Mouse (Mus musculus): ENCODE measurements around the gene Foxe3.
"Not testable (repeated sequence)": the region's sequence is repeated elsewhere in the genome, so short reads cannot be mapped to it uniquely, and the experiment has no call there.

Gene Foxe3

GRCm38 (mm10) chr4:114925917-114926312, at the start of gene Foxe3:
TSS of gene Foxe3 (minus strand) at chr4:114926013.
- DNase-seq, result no peak

DNA sequence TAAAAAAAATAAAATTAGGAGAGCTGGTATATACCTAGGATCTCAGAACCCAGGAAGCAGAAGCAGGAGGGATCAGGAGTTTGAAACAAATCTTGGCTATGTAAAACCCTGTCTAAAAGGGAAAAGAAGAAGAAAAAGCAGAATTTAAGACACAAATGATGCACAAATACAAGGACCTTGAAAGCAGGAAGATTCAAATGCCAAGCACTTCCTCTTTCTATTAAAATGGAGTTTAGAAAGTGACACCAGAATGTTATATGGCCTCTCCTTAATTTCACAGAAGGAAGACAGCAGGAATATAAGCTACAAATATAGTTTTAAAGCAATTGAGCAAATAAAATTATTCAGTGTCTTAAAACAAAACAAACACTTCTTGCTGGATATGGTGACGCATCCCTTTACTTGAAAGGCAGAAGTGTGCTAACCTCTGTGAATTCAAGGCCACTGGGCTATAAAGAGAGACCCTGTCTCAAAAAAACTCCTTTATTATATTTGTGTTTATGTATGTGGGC, 47.5 kb upstream of the Foxe3 start:
- DNase-seq, result no peak

GRCm38 (mm10) chr4:114970736-114971135, 44.9 kb upstream of the Foxe3 start:
- no peak for DNase-seq

GRCm38 (mm10) chr4:114960881-114961280, 35.1 kb upstream of the Foxe3 start:
- DNase-seq, result not testable (repeated sequence)

- DNase-seq, result no peak
These were observed 33.7 kb upstream of the Foxe3 start for GRCm38 (mm10) chr4:114959533-114959932.

DNA sequence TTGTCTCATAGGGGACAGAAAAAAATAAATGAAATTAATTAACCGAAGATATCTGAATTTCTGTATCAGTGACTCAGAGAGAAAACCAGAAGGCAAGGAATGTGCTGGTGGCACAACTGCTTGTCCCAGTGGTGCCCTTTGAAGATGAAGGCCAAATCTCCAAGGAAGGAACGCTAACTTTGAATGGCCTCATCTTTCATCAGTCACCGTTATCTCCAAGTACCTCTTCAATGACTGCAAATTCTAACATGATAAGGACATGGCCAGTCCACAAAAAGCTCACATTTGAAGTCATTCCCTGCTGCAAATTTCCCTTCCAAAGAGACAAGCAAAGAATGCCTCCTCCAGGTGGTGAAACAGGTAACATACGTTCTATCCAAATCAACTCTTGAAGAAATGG, 33.0 kb upstream of the Foxe3 start:
- DNase-seq, result no peak

DNA sequence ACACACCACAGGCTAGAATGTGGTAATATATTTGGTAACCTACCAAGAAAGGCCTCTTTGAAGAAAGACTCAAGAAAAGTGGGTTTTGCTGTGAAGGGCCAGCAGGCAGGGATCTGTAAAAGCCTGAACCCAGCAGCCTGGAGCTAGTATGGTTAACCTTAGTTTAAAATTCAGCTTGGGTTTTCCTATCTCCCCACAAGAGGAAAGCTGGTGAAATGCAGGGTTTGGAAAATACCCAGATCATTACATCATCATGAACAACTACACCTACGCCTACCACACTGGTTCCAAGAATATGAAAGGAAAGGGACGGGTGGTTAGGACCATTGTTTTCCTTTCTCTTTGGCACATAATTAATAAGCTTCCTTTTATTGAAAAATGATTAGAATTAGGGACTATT, 32.4 kb upstream of the Foxe3 start:
- DNase-seq, result no peak

DNA sequence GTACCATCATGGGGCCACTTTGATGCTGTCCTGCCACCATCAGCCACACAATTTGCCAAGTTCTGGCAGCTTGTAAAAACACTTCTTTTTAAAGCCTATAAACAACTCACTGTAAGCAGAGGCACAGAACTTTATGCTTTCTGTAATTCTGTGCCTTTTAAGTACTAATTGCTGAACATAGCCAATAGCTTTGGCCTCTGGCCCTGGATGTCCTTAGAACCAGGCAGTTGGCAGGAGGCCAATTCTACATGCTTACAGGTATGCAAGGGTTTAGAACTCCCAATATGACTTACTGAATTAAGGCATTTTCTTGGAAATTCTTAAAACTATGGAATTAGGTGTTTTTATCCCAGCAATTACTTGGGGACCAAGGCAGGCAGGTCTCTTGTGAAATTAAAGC, 31.6 kb upstream of the Foxe3 start:
- DNase-seq, result peak in 1 of 2 experiments; percentile 13

GRCm38 (mm10) chr4:114953172-114953571, 27.4 kb upstream of the Foxe3 start:
- DNase-seq, result no peak

GRCm38 (mm10) chr4:114947852-114948481, 22.2 kb upstream of the Foxe3 start:
- DNase-seq, result no peak

DNA sequence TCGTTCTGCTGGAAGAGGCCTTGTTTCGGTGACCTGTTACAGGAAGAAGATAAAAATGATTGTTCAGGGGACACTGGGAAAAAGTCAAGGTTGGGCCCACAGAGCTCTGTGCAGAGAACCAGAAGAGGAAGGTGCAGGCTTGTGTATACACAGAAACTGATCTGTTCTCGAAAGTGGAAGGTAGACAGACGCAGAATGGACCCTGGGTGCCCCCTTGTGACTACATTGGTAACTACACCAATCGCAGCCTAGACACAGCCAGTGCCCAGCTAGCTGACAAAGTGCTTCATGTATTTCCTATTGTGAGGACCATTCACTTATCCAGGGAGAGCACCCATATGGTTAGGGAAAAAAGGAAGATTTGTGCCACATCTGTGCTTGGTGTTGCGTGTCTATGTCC, 21.6 kb upstream of the Foxe3 start:
- DNase-seq, result peak; percentile 62 to 66

- no peak for DNase-seq
These were observed 20.6 kb upstream of the Foxe3 start for GRCm38 (mm10) chr4:114946416-114946815.

GRCm38 (mm10) chr4:114945021-114945420, 19.2 kb upstream of the Foxe3 start:
- no peak for DNase-seq

- no peak for DNase-seq
These were observed 16.8 kb upstream of the Foxe3 start for GRCm38 (mm10) chr4:114942583-114942982.

DNA sequence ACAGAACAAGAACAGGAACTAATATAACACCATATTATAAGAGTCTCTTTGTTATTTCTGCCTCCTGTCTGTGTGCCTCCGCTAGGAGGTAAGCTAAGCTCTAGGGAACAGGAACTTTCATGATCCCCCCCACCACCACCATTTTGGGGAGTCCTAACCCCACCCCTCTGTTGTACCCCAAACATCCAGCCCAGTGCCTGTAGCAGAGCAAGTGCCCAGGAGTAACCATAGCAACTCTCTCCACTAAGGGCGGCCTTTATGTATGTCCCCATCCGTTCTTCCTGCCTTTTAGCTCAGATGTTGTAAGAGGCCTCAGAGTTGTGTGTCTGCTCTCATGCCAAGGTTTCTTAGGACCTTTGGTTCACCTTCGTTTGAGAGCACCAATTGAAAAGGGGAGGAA, 16.3 kb upstream of the Foxe3 start:
- no peak for DNase-seq

DNA sequence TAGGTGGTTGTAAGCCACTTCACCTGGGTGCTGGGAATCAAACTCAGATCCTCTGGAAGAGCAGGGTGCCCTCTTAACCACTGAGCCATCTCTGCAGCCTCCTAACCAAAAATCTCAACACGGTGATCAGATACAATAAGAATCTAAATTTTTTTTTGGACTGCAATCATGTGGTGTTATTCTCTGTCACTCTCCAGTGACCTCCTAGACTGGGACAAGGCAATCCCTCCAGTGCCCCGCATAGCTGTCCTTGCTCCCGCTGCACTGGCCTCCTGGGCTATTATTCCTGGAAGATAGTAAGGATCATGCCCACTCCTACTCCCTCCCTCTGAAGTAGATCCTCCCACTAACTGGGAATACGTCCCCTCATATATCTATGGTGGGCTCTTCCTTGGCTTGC, 15.5 kb upstream of the Foxe3 start:
- DNase-seq, result no peak

GRCm38 (mm10) chr4:114938248-114938647, 12.4 kb upstream of the Foxe3 start:
- no peak for DNase-seq

DNA sequence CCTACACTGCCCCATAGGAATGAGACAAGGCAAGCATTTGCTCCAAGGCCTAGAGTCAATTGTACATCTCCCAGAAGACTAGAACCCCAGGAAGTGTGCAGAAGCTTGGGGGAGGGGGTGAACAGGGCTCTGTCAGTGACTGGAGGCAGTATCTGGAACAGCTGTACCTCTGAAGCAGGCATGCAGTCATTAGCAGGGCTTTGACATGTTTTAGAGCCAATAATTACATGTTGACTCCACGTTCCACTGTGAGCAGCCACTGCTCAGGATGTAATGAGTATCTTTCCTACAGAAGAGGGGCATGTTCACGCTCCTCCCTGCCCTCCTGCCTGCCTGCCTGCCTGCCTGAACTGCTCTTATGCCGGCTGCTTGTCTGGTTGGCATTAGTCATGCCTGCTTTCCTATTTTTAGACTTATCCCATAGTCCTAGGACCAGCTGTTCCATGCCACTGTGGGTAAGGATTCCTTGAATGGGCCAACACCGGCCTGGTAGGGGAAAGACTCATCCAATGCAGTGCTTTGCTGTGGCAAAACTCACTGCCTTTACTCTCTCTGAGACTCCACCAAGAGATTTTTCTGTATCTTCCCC, 11.7 kb upstream of the Foxe3 start:
- DNase-seq, result no peak

DNA sequence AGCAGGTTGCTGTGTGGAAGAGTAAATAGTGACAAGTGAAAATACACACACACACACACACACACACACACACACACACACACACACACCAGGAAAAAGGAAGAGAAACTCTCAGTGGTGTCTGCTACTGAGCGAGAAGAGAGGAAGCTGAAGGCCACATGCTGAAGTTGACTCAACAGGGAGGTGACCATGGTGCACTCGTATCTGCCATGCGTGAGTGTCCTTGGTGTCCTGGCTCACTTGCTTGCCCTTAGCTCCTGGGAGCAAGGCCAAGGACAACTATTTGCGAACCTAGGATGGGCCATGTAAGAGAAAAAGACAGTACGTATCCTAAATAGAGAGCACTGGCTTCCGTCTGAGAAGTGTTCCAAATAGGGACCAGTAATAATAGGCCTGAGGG, 8.4 kb upstream of the Foxe3 start:
- no peak for DNase-seq

DNA sequence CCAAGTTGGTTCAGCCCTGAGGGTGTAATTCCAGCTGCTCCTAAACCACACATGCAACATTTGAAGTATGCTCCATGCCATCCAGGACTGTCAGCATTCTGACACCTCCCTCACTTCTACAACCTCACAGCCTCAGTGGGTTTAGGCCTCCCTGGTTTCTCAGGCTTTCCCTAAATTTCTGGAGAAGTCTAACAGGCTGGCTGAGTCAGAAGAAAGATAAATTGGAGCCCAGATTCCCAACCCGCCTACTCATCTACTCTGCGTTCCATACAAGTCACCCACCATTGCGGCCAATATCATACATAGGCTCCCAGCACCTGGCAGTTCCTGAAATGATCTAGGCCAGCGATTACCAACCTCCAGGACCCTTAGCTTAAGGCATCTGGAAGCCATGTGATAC, 6.9 kb upstream of the Foxe3 start:
- no peak for DNase-seq

GRCm38 (mm10) chr4:114929155-114929554, 3.3 kb upstream of the Foxe3 start:
- no peak for DNase-seq

- DNase-seq, result no peak
These were observed 569 bp downstream of the Foxe3 start for GRCm38 (mm10) chr4:114924971-114925916.

- DNase-seq, result no peak
These were observed 8.7 kb downstream of the Foxe3 start for GRCm38 (mm10) chr4:114917091-114917490.

GRCm38 (mm10) chr4:114916056-114916455, 9.8 kb downstream of the Foxe3 start:
- DNase-seq, result no peak

Data from cerebellum, adult 18-20 months (tissue).